Mouse (Mus musculus) NIH3T3 (cell line): Measurements from ENCODE around the gene Rplp0.

Experiments used
- DNase-seq: peaks from one replicate; pipeline ENCODE4 v3.0.0-alpha.2; 2012; ENCODE audit warnings: low read depth

Gene Rplp0

GRCm38 (mm10) chr5:115581662-115582061, 22.4 kb downstream of the Rplp0 start:
- no peak for DNase-seq

- no peak for DNase-seq
Measured at GRCm38 (mm10) chr5:115585616-115586015, 26.3 kb downstream of the Rplp0 start.

GRCm38 (mm10) chr5:115586166-115586565, 26.9 kb downstream of the Rplp0 start:
- no peak for DNase-seq

- no peak for DNase-seq
Measured at GRCm38 (mm10) chr5:115586780-115587179, 27.5 kb downstream of the Rplp0 start.

- DNase-seq = no peak
Measured at GRCm38 (mm10) chr5:115591028-115591427, 31.8 kb downstream of the Rplp0 start.

GRCm38 (mm10) chr5:115591506-115591905, 32.2 kb downstream of the Rplp0 start:
- DNase-seq = no peak

GRCm38 (mm10) chr5:115603561-115603960, 44.3 kb downstream of the Rplp0 start:
- DNase-seq = no peak

- DNase-seq = no peak
Measured at GRCm38 (mm10) chr5:115611566-115611965, 52.3 kb downstream of the Rplp0 start.
